Mouse (Mus musculus): ENCODE measurements around the gene Pdlim3. TPM values are rescaled to one million over a fixed set of nuclear protein-coding genes. Genes with fewer than 3 reads are reported as not detected.
"Not testable (repeated sequence)": the region's sequence is repeated elsewhere in the genome, so short reads cannot be mapped to it uniquely, and the experiment has no call there.

Gene Pdlim3
- not detected for polyA plus RNA-seq (2017; shearing (Covaris generic))

DNA sequence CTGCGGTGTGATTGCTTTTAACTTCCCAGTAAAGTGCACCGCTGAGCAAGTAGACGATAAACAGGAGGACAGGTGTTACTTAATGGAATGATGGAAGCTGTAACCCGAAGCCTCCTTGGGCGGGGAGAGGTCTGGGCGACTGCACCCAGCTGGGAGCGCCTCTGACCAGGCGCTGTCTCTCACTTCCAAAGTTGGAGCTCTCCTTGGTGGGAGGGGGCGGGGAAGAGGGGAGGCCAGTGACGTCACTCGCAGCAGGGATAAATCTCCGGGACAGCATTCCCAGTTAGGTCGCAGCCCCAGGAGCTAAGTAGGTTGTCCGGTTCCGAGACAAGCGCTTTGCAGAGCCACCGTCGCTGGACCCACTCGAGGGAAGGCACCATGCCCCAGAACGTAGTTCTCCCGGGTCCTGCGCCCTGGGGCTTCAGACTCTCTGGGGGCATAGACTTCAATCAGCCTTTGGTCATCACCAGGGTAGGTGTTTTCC, at the start of gene Pdlim3:
Pdlim3 (plus strand) TSS at position 260 of the 484 bp plus-strand sequence.
- no peak for ATAC-seq

GRCm38 (mm10) chr8:45843306-45843705, 42.0 kb upstream of the Pdlim3 start:
- ATAC-seq, result no peak

GRCm38 (mm10) chr8:45844097-45844885, 41.0 kb upstream of the Pdlim3 start:
- no peak for ATAC-seq

GRCm38 (mm10) chr8:45844911-45845481, 40.3 kb upstream of the Pdlim3 start:
- no peak for ATAC-seq

GRCm38 (mm10) chr8:45845906-45846305, 39.4 kb upstream of the Pdlim3 start:
- no peak for ATAC-seq

DNA sequence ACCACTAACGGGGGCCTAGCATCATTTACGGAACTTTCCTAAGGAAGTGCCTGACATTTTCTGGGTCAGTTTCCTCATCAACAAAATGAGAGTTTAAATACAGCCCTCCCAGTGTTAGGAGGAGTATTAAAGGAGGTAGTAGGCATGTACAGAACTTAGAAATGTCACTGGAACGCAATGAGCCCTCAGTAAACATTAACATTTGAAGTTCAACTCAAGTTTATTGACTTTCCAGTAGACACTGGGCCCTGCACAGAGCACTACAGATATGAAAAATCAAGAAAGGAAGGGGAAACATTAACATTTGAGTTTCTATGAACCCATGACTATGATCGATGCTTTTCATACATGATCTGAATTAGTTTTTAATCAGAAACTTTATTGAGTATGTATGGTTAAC, 30.1 kb upstream of the Pdlim3 start:
- ATAC-seq, result no peak

DNA sequence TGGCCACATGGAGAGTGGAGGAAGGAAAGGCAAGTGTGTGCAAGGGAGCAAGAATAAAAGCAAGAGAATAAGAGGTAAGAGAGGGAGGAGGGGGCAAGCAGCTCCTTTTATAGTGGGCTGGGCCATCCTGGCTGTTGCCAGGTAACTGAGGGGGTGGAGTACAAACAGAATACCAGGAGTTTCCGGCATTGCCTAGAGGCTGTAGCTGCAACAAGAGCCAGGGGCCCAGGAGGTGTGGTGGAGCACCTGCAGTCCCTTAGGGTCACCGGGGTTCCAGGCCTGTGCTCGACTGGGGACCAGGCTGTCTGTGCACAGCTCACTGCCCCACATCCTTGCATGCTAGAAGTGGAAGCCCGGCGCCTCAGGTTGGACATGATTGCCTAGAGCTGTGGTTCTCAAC, 27.5 kb upstream of the Pdlim3 start:
- ATAC-seq, result no peak

DNA sequence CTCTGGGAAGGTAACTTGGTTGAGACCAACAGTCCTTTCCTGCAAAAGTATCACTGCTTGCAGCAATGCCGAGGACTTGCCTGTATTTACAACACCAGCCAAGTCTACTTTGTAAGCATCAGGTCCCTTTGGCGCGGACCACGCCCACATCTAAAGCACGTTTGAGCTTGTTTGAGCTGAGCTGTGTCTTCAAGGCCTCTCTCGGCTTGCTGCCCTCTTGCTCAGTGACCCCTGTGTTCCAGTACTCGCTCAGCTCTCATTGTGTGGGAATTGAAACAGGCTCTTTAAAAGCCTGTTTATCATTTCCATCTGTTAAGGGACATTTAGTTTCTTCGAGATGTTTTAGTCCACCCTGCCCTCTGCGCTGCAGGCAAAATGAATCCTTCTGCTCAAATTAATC, 26.9 kb upstream of the Pdlim3 start:
- ATAC-seq, result no peak

GRCm38 (mm10) chr8:45871587-45871986, 13.7 kb upstream of the Pdlim3 start:
- not testable (repeated sequence) for ATAC-seq

GRCm38 (mm10) chr8:45872077-45872476, 13.2 kb upstream of the Pdlim3 start:
- no peak for ATAC-seq

DNA sequence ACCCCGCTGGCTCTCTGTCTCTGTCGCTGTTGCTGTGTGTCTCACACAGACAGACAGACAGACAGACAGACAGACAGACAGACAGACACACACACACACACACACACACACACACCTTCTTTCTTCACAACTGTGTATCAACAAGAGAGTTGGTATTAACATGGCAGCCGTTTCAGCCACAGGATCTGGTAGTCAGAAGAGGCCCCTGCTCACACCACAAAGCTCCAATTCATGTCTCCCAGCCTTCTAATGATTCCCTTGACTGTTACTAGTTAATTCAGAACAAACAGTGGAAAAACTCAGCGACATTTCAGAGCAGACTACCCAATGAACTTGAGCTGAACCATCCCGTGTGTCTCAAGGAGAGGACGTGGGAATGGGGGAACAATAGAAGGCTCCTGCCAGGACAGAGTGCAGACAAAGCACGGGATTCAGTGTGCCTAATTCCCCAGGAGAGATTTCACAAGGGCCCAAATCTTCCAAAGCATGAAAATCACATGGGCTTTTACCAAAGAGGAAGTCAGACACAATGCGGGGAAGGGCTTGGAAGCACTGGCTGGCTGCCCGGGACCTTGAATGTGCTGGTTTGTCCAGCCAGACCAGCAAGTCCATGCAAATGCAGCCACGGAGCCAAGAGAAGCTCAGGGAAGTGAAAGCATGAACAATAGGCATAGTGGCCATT, 10.2 kb upstream of the Pdlim3 start:
- ATAC-seq, result no peak

DNA sequence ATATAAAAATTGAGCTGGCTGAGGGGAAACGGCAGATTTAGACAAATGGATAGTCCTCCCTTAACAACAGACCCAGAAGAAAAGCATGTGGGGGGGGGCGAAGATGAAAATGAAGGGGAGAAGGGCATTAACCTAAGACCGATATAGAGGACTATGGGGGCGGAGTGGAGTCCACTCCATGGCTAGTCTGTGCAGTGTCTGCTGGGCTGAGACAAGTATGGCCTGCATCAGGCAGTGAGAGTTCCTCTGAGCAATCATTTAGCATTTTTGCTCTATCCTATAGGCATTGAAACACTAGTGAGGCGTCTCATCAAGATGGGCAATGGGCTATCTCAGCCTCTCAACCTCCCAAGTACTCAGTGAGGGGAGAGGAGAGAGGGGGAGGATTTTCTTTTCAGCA, 8.9 kb upstream of the Pdlim3 start:
- ATAC-seq, result no peak

DNA sequence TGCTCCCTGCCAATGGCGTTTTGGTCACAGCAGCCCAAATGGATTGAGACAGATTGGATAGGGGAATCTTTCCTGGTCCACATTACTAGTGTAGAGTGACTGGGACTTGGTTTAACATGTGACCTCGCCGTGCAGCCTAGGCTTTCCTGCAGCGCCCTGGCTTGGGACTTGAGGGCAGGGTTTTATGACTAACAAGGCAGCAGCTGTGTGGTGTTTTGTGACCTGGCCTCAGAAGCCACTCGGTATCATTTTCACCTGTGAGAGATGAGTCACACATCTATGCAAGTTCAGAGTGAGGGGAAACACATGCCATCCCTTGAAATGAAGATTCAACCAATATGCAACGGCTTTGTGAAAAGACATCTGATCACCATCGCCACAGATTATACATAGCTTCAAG, 7.6 kb upstream of the Pdlim3 start:
- ATAC-seq, result no peak

GRCm38 (mm10) chr8:45880457-45880856, 4.8 kb upstream of the Pdlim3 start:
- ATAC-seq, result no peak

DNA sequence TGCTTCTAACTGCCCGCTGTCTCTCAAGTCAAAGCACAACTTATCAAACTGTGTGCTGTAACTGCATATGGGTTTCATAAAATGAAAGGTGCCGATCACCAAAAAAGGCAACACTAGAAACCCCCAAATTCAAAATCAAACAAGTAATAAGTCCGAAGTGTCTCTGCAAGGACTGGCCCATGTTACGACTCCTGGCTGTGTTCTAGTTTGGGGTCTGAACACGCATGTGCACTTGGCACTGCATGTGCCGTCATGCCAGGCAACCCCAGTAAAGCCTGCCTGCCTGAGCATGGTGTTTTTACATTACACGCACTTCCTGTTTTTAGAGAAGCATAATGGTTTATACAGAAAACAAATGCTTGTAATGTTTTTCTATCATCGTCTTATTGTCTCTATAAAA, 3.5 kb upstream of the Pdlim3 start:
- no peak for ATAC-seq

DNA sequence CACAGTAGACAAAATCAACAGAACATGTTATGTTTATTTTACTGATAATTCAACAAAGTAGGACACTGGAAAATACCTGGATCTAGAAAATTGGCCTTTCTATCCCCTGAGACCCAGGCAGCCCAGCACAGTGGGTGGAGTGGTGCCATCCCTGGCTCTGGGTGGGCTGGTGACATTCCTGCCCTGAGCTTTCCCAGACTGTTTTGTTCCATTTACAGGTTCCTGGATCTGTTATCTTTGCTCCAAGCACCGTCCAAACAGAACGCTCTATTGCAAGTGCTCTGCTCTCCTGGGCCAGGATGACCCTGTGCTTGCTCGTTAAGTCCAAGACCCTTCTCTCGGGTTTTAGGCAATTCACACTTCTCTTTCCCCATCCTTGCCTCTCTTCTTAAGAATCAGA, 1.5 kb upstream of the Pdlim3 start:
- no peak for ATAC-seq

- ATAC-seq, result no peak
Observed at GRCm38 (mm10) chr8:45884552-45884951, 709 bp upstream of the Pdlim3 start.

- ATAC-seq, result no peak
Observed at GRCm38 (mm10) chr8:45885775-45886174, 514 bp downstream of the Pdlim3 start.

- ATAC-seq, result no peak
Observed at GRCm38 (mm10) chr8:45889737-45890136, 4.5 kb downstream of the Pdlim3 start.

DNA sequence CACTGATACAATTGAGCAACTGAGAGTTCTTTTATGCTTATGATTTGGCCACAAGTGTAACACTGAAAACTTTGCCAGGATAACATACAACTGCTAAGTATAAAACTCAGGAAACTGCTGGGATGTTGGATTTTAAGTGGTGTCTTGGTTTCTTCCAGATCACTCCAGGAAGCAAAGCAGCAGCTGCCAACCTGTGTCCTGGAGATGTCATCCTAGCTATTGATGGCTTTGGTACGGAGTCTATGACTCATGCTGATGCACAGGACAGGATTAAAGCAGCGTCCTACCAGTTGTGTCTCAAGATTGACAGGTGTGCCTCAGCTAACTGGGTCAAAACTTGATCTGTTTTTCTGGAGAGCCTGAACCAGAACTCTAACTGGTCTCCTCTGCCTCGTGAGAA, 11.3 kb downstream of the Pdlim3 start:
- ATAC-seq, result no peak

DNA sequence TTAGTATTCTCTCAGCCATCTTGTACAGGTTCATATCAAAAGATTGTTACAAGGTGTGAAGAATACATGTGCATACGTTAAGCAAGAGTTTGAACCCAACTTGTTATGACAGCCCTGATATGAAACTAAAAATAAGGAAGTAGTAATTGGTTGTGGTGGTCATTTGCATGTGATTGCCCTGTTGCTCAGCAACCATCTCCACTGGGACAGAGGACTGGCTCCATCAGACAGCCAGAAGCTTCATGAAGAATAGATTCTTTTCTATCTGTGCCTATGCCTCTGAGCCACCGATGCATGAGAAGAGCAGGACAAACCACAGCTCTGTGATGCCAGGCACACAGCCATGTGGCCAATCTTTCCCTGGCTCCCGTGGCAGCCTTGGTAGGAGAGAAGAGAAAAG, 14.5 kb downstream of the Pdlim3 start:
- no peak for ATAC-seq

DNA sequence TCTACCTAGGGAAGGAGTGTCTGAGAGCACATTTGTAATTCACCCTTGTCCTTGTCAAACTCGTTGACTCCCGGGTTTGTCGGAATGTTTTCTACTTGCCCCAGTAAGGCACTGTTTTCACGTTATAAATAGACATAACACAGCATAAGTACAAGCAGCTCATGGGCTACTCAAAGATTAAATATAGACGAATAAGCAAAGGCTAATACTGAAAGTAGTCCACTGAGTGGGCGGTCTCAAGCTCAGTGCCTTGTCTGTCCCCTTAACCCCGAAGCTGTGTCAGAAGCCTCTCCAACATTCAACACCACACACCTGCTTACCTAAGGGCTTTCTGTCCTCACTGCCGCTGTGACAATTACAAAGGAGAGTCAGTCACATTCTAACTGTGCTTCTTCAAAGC, 16.4 kb downstream of the Pdlim3 start:
- no peak for ATAC-seq

DNA sequence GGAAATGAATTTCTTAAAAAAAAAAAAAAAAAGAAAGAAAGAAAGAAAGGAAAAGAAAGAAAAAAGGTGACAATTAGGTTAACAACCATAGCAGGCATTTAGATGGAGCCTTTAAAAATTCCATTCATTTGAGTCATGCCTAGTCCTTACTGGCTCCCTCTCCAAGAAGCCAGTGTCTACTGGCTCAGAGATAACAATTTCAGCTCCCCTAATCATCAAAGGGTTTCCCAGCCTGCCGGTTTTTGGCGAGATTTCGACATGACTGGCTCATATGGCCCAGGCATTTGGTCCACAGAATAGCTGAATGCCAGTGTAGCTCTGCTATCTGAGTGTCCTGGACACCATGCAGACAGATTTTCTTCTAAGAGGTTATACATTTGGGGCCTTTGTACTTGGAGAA, 18.4 kb downstream of the Pdlim3 start:
- ATAC-seq, result no peak

Measured in CD4-positive, CD25-positive, alpha-beta regulatory T cell, adult 4 months (primary cell).